Mouse (Mus musculus) cerebellum, adult 11-12 months (tissue): ENCODE results near the gene Tas1r1.
A peak's percentile ranks its signal among the peaks of the same experiment; 100 is the strongest.

Source experiments
- DNase-seq: peaks from one replicate; pipeline ENCODE4 v3.0.0; 2022

Gene Tas1r1

GRCm38 (mm10) chr4:152038225-152038984, at the start of gene Tas1r1:
Gene Tas1r1 (minus strand): TSS chr4:152038568.
- DNase-seq, result peak; percentile 39

GRCm38 (mm10) chr4:152088133-152088532, 49.8 kb upstream of the Tas1r1 start:
- DNase-seq, result no peak

- no peak for DNase-seq
Measured at GRCm38 (mm10) chr4:152087211-152088081, 49.1 kb upstream of the Tas1r1 start.

GRCm38 (mm10) chr4:152086505-152087210, 48.3 kb upstream of the Tas1r1 start:
- DNase-seq, result no peak

GRCm38 (mm10) chr4:152084616-152085015, 46.2 kb upstream of the Tas1r1 start:
- no peak for DNase-seq

GRCm38 (mm10) chr4:152083611-152084220, 45.3 kb upstream of the Tas1r1 start:
- no peak for DNase-seq

- DNase-seq, result no peak
Measured at GRCm38 (mm10) chr4:152079931-152080330, 41.6 kb upstream of the Tas1r1 start.

- no peak for DNase-seq
Measured at GRCm38 (mm10) chr4:152079261-152079660, 40.9 kb upstream of the Tas1r1 start.

- DNase-seq, result no peak
Measured at GRCm38 (mm10) chr4:152078105-152078530, 39.8 kb upstream of the Tas1r1 start.

GRCm38 (mm10) chr4:152077191-152077590, 38.8 kb upstream of the Tas1r1 start:
- DNase-seq, result no peak

GRCm38 (mm10) chr4:152074548-152074947, 36.2 kb upstream of the Tas1r1 start:
- no peak for DNase-seq

- DNase-seq, result no peak
Measured at GRCm38 (mm10) chr4:152073715-152074114, 35.3 kb upstream of the Tas1r1 start.

GRCm38 (mm10) chr4:152072655-152073054, 34.3 kb upstream of the Tas1r1 start:
- no peak for DNase-seq

GRCm38 (mm10) chr4:152072121-152072601, 33.8 kb upstream of the Tas1r1 start, which contains the start of gene Plekhg5:
Gene Plekhg5 (plus strand): TSS chr4:152072498.
- DNase-seq, result no peak

GRCm38 (mm10) chr4:152070494-152071396, 32.4 kb upstream of the Tas1r1 start:
- DNase-seq, result no peak

- DNase-seq, result no peak
Measured at GRCm38 (mm10) chr4:152069245-152069644, 30.9 kb upstream of the Tas1r1 start.

GRCm38 (mm10) chr4:152068166-152068724, 29.9 kb upstream of the Tas1r1 start:
- DNase-seq, result no peak

GRCm38 (mm10) chr4:152067280-152067679, 28.9 kb upstream of the Tas1r1 start:
- no peak for DNase-seq

- DNase-seq, result no peak
Measured at GRCm38 (mm10) chr4:152062390-152063110, 24.2 kb upstream of the Tas1r1 start.

GRCm38 (mm10) chr4:152044609-152045008, 6.2 kb upstream of the Tas1r1 start:
- no peak for DNase-seq
